Mouse (Mus musculus) hindbrain, postnatal 0 days (tissue): Measurements from ENCODE around the gene Tubg1. TPM values are rescaled to one million over a fixed set of nuclear protein-coding genes. Genes with fewer than 3 reads are reported as not detected.
A peak's percentile ranks its signal among the peaks of the same experiment; 100 is the strongest.
"Not testable (repeated sequence)": the region's sequence is repeated elsewhere in the genome, so short reads cannot be mapped to it uniquely, and the experiment has no call there.

Experiments
- ATAC-seq: fragments of 200-750 bp; cut with Nextera tagmentation; 2 replicates; pipeline ENCODE4 v1.8.0; 2017; ENCODE audit warnings: mild to moderate bottlenecking, moderate TSS enrichment, moderate library complexity
- DNase-seq: peaks from one replicate; pipeline ENCODE4 v3.0.0-alpha.2; 2015; ENCODE audit warnings: low spot score
- H3K27ac ChIP-seq: fragments of 300-500 bp; sonication (generic); 2 replicates; pipeline ENCODE4 v1.5.1; 2014; ENCODE audit warnings: mild to moderate bottlenecking
- H3K27me3 ChIP-seq: fragments of 300-500 bp; sonication (generic); 2 replicates; pipeline ENCODE4 v1.6.1; 2014; ENCODE audit warnings: low read length, mixed read lengths; ENCODE audit not compliant: insufficient read depth
- H3K36me3 ChIP-seq: fragments of 300-500 bp; sonication (generic); 2 replicates; pipeline ENCODE4 v1.6.1; 2014; ENCODE audit warnings: low read length, mixed read lengths; ENCODE audit not compliant: insufficient read depth
- H3K4me1 ChIP-seq: fragments of 300-500 bp; sonication (generic); 2 replicates; pipeline ENCODE4 v1.6.1; 2014; ENCODE audit warnings: antibody characterized with exemption, low read length, mixed read lengths; ENCODE audit not compliant: insufficient read depth
- H3K4me2 ChIP-seq: fragments of 300-500 bp; sonication (generic); 2 replicates; pipeline ENCODE4 v1.6.1; 2014; ENCODE audit warnings: low read depth, mild to moderate bottlenecking, low read length, moderate library complexity, mixed read lengths
- H3K4me3 ChIP-seq: fragments of 300-500 bp; sonication (generic); 2 replicates; pipeline ENCODE4 v1.5.1; 2014; ENCODE audit warnings: low read length
- H3K9ac ChIP-seq: fragments of 300-500 bp; sonication (generic); replicated peaks from 2 replicates; pipeline ENCODE4 v1.6.1; 2014; ENCODE audit warnings: mild to moderate bottlenecking, low read length, moderate library complexity, mixed read lengths
- H3K9me3 ChIP-seq: fragments of 300-500 bp; sonication (generic); 2 replicates; pipeline ENCODE4 v1.6.1; 2016; ENCODE audit warnings: low read length, mixed read lengths
- CTCF ChIP-seq: IDR thresholded peaks from 2 replicates; pipeline ENCODE4 v1.5.1; 2016; ENCODE audit warnings: antibody characterized with exemption, control low read depth, low read depth
- WGBS: fragments of 180-500 bp; shearing (Covaris S2); extraction: QIAGEN DNeasy Blood & Tissue Kit; methylation state at CpG from one replicate; pipeline ENCODE4 v1.1.7; 2014; 5-methylcytosine and 5-hydroxymethylcytosine counted together
- polyA plus RNA-seq: library from polyadenylated mRNA; unstranded; fragments of >200 nt; fragmentation: Nextera tagmentation; extraction: Ambion mirVana; gene quantifications from 2 replicates; pipeline ENCODE4 v1.2.1, GENCODE M21; 2015
- total RNA-seq: library from RNA; depleted of rRNA; stranded (reverse); fragments of >200 nt; gene quantifications from 2 replicates; pipeline ENCODE4 v1.2.3, GENCODE M21; 2014

Tubg1 gene
- total and polyA plus RNA-seq, 2 experiments from 2014 or later, result 68.3 to 72.8 TPM

DNA sequence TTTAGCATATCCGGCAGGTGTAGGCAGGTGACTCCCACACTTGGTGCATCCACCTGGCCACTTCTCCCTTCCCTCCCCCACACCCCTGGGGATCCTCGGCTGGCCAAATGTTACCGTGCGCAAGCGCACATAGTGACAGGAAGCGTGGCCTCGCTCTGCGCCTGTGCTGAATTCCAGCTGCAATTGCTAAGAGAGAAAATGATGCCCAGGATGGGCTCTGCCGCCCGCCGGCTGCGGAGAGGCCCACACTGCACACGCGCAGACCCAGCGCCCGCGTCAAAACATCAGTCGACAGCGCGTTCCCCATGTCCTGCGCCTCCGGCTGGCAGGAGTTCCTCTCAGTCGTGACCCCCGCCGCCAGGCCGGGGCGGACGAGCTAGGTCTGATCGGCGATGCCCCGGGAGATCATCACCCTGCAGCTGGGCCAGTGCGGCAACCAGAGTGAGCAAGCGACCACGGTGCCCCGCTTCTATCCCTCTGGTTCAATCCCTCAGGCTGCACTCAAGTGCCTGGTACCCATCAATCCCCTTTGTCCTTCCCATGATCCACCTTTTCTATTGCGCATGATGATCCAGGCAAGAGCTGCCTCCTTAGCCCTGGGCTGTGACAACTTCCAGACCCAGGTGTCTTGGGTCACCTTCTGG, 36.1 kb downstream of the Tubg1 start, which contains the start of gene Tubg2:
Gene Tubg2, plus strand, starts transcription at position 180 of the 644 bp plus-strand sequence.
- under 1% methylated on average over 36 of the region's 36 CpGs for WGBS
- Histone ChIP-seq H3K36me3 (no peaks in the 10 kb centered on the region), H3K9ac (peak within 1 kb of the TSS; percentile 59), H3K9me3 (no peaks in the 10 kb centered on the region), H3K27ac (peak within 1 kb of the TSS; percentile 79), H3K4me1 (no peaks in the 10 kb centered on the region), H3K4me3 (peak within 1 kb of the TSS; percentile 33), H3K4me2 (peak within 1 kb of the TSS; percentile 62), H3K27me3 (no peaks in the 10 kb centered on the region)
- DNase-seq (peak; percentile 93), ATAC-seq (peak; percentile 95)
- no peak for TF ChIP-seq CTCF

GRCm38 (mm10) chr11:101160151-101160550, 40.4 kb downstream of the Tubg1 start:
- H3K4me3 ChIP-seq, H3K27ac ChIP-seq, H3K27me3 ChIP-seq, H3K9me3 ChIP-seq, H3K4me2 ChIP-seq, H3K4me1 ChIP-seq, DNase-seq, H3K9ac ChIP-seq, ATAC-seq: not testable (repeated sequence)
- peaks cover 10% of the 10 kb centered on the region; the same call in 1 of the 2 replicates for H3K36me3 ChIP-seq
- WGBS, result 77% methylated on average over 7 of the region's 10 CpGs

GRCm38 (mm10) chr11:101160981-101161505, 41.3 kb downstream of the Tubg1 start:
- not testable (repeated sequence) for H3K9ac ChIP-seq, ATAC-seq, H3K4me1 ChIP-seq, H3K9me3 ChIP-seq, H3K27ac ChIP-seq, H3K4me3 ChIP-seq, DNase-seq, H3K4me2 ChIP-seq
- Histone ChIP-seq H3K36me3 (peaks cover 17% of the 10 kb centered on the region; the same call in 1 of the 2 replicates), H3K27me3 (peaks cover 11% of the 10 kb centered on the region)
- WGBS, result 70% methylated on average over 6 of the region's 8 CpGs

DNA sequence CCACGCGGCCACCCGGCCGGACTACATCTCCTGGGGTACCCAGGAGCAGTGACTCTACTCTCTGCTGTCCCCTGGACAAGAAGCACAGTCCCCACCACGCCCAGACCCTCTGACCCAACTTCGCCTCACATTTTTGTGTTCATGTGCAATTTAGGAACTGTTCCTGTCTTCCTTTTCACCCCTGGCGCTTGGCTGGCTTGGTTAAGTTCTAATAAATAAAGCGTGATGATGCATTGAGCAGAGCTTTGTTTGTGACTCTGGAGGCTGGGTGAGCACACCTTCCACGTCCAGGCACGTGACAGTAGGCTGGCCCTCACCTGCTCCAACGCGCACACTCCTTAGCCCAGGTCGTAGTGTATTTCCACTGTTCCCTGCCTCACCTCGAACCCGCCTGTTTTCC, 41.8 kb downstream of the Tubg1 start:
- Histone ChIP-seq H3K4me2 (no peak overlapping the region), H3K9me3 (no peaks in the 10 kb centered on the region), H3K4me3 (no peak overlapping the region), H3K4me1 (no peaks in the 10 kb centered on the region; the same call in 1 of the 2 replicates), H3K27ac (no peak overlapping the region), H3K36me3 (peaks cover 17% of the 10 kb centered on the region; the same call in 1 of the 2 replicates), H3K27me3 (peaks cover 16% of the 10 kb centered on the region), H3K9ac (no peak overlapping the region)
- WGBS, result 91% methylated on average over 15 of the region's 15 CpGs
- DNase-seq, result no peak
- ATAC-seq, result no peak
- TF ChIP-seq CTCF, result no peak

GRCm38 (mm10) chr11:101162301-101162700, 42.6 kb downstream of the Tubg1 start:
- Histone ChIP-seq H3K4me2 (no peak overlapping the region), H3K9ac (no peak overlapping the region), H3K4me1 (no peaks in the 10 kb centered on the region; the same call in 1 of the 2 replicates), H3K9me3 (no peaks in the 10 kb centered on the region), H3K36me3 (peaks cover 17% of the 10 kb centered on the region; the same call in 1 of the 2 replicates), H3K4me3 (no peak overlapping the region), H3K27me3 (peaks cover 19% of the 10 kb centered on the region), H3K27ac (no peak overlapping the region; the same call in 1 of the 2 replicates)
- TF ChIP-seq CTCF, result no peak
- WGBS, result 59% methylated on average over 5 of the region's 5 CpGs
- ATAC-seq, result no peak
- no peak for DNase-seq

GRCm38 (mm10) chr11:101162772-101163171, 43.0 kb downstream of the Tubg1 start:
- Histone ChIP-seq H3K4me1 (no peaks in the 10 kb centered on the region; the same call in 1 of the 2 replicates), H3K9me3 (no peaks in the 10 kb centered on the region), H3K27ac (peak overlapping the region; percentile 15; the same call in 1 of the 2 replicates), H3K4me2 (no peak overlapping the region), H3K4me3 (no peak overlapping the region), H3K36me3 (peaks cover 21% of the 10 kb centered on the region; the same call in 1 of the 2 replicates), H3K9ac (no peak overlapping the region), H3K27me3 (peaks cover 23% of the 10 kb centered on the region)
- no peak for TF ChIP-seq CTCF
- peak; percentile 36; the same call in 1 of the 2 replicates for ATAC-seq
- peak; percentile 62 for DNase-seq
- WGBS, result 44% methylated on average over 5 of the region's 5 CpGs
